Mouse (Mus musculus) granulocyte monocyte progenitor cell, adult 5-6 weeks (primary cell): ENCODE measurements around the gene Frmd4a. TPM values are rescaled to one million over a fixed set of nuclear protein-coding genes. Genes with fewer than 3 reads are reported as not detected.

Experiments
- ATAC-seq: replicated peaks from 2 replicates; pipeline ENCODE4 v1.8.0; 2016; ENCODE audit warnings: mild to moderate bottlenecking, moderate TSS enrichment, inconsistent platforms; ENCODE audit not compliant: poor library complexity, severe bottlenecking
- total RNA-seq, 2 experiments: library from RNA; stranded (forward) in 1 of 2; stranded (reverse) in 1 of 2; fragments of 200-712, 200-1000 nt in 1 of 2; fragments of >200 nt in 1 of 2; fragmentation: Nextera tagmentation in 1 of 2; gene quantifications; 2 replicates each; pipeline ENCODE4 v1.2.3; 2014 to 2017

The Frmd4a gene
- total RNA-seq, 2 experiments from 2014 or later: 15.1 to 30.3 TPM

GRCm38 (mm10) chr2:4413596-4414335 is 396.2 kb downstream of the Frmd4a start:
- no peak for ATAC-seq

GRCm38 (mm10) chr2:4420679-4421312 is 403.3 kb downstream of the Frmd4a start:
- ATAC-seq: no peak

DNA sequence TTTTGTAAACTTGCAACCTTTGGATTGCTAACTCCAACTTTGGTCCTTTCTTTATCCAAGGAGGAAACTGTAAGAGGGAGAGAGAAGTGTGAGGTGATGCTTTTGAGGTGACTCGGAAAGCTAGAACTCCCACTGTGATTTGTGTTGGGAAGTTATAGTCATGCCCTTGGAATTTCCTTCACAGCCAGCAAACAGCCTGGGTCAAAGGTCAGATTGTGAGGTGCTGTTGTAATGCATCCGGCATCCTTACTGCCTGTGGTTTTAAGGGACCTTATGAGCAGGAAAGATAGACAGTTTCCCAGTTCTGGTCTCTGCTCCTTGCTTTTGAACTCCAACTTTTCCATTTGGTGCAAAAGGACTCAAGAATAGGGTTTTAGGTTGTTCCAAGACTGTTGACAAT is 404.2 kb downstream of the Frmd4a start:
- no peak for ATAC-seq

- no peak for ATAC-seq
These were observed 406.4 kb downstream of the Frmd4a start for GRCm38 (mm10) chr2:4423896-4424295.

- no peak for ATAC-seq
These were observed 410.9 kb downstream of the Frmd4a start for GRCm38 (mm10) chr2:4428407-4428855.

DNA sequence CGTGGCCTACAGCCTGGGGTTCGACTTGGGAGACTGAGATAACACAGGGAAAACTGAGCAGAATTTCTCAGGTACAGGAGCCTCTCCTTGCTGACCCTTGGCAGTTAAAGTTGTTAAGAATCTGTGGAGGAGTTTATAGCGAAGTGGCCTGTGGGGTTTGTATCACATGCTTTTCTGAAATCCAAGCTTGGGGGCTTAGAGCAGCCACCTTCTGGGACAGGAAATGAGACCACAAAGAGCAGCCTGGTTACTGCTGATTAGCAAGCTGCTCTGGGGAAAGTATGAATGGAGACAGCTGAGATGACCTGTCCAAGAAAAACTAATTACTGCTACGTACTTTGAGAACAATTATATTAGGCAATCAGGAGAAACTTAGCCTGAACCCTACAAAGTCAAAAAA is 415.6 kb downstream of the Frmd4a start:
- peak; percentile 50 for ATAC-seq

GRCm38 (mm10) chr2:4435051-4435450 is 417.5 kb downstream of the Frmd4a start:
- ATAC-seq: no peak

GRCm38 (mm10) chr2:4436361-4437231 is 419.1 kb downstream of the Frmd4a start:
- ATAC-seq: no peak

DNA sequence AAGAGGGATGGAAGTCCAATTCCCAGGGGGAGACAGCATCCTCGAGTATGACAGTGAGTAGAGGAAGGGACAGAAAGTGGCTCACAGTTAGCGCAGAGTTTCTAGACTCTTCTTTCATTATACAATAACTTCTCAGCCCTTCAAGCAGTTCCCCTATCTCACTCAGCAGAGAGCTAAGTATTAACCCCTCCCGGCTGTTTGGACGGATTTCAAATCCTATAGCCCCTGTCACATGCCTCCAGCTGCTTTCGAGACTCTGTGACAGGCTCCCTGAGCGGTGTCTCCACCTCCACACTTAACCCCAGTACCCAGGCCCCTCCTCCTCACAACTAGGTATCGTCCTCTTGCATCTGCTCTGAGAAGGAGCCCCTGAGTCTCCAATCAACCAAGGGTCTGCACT is 421.2 kb downstream of the Frmd4a start:
- no peak for ATAC-seq

DNA sequence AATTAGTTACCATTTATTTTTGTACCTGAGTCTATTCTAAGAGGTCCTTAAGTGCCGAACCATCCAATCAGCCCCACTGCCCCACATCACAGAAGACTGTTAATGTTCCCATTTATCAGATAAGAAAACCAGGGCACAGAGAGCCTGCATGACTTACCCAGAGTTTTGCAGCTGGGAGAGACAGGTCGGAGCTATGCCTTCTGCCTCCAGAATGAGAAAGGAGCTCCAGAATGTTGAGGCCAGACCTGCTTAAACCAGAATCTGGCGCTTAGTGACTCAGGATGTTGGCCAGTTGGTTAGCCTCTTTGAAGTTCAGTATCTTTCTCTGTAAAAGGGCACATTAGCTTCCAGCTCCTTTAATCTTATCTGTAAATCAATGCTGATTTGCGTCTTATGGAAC is 422.4 kb downstream of the Frmd4a start:
- no peak for ATAC-seq

DNA sequence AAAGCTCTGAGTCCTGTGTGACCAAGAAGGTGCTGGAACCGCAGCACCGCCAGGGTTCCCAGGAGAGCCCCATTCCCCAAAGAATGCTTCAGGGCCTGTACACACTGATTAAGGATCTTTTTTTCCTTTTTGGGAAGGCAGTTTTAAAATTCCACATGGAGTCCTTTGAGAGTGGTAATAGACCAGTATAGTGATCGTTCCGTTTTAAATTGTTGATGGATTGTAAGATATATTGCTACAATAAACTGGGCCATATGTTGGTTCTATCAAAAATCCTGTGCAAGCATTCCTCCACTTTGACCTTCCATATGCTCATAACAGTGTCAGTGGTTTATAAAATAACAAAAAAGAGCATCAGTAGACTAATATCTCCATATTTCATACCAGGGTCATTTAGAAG is 424.3 kb downstream of the Frmd4a start:
- no peak for ATAC-seq

DNA sequence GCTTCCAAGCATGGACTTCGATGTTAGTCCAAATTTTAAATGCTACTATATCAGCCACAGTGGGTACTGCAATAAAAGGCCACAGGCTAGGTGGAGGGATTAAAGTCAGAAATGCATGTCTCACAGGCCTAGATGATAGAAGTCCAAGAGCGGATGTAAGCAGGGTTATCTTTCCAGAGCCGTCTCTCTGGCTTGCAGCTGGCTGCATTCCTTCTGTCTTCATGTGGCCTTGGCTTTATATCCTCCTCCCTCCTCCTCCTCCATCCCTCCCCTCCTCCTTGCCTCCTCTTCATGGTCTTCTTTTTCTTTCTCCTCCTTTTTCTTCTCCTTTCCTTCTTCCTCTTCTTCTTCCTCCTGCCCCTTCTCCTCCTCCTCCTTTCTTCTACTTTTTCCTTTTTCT is 427.2 kb downstream of the Frmd4a start:
- no peak for ATAC-seq

DNA sequence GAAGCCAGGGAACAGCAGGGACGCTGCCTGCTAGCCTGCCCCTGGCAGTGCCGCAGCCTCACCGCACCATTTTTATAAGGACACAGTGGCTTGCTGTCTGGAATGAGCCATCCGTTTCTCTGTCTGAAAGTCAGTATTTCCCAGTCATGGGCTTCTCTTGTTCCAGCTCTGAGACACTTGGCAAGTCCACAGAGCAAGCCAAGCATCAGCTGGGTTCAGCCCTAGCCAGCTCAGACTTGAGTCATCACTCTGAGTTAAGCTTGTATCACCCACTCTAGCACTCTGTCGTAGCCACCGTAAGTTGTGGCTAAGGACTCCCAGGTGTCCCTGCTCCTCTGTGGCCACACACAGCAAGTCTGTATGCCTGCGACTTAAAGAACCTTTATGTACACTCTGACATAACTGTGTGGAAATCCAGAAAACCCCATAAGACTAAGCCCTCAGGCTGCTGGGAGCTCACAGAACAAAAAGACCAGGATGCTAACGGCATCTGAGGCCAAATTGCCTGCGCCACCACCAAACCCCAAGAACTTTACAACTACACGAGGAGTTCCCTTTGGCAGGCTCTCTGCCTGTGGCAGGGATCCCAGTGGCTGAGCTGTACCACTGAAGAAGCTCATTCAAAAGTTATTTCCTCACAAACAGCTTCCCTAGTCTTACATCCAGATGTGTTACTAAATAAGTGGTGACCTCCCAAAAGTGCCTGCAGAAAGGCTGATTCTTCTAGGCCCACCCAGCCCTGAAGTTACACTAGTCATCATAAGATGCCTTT is 428.3 kb downstream of the Frmd4a start:
- ATAC-seq: no peak

DNA sequence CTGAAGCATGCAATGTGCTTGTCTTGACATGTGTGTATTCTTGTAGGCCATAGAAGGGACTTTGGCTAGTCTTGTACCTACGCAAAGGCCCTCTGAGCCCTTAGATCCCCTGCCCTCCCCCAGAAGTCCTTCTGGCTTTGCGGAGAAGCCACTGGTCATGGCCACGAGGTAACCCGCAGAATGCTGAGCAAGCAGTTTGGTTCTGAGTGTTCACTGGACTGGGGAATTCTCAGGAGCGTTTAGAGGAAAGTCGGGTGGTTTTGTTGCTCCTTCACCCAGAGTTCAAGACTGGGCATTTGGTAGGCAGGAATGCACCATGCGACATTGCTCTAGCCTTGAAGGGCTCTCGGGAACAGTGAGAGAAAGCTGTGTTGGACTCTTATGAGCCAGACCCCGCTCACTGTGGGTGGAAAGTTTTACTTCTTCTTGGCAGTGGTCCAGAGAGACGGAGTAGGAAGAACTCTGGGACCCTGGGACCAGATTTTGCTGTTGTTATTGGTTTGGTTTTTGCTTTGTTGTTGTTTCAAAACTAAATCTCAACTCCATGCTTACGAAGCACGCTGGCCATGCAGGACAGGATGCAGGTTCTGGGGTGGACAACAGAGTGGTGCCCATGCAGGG is 432.5 kb downstream of the Frmd4a start:
- no peak for ATAC-seq

DNA sequence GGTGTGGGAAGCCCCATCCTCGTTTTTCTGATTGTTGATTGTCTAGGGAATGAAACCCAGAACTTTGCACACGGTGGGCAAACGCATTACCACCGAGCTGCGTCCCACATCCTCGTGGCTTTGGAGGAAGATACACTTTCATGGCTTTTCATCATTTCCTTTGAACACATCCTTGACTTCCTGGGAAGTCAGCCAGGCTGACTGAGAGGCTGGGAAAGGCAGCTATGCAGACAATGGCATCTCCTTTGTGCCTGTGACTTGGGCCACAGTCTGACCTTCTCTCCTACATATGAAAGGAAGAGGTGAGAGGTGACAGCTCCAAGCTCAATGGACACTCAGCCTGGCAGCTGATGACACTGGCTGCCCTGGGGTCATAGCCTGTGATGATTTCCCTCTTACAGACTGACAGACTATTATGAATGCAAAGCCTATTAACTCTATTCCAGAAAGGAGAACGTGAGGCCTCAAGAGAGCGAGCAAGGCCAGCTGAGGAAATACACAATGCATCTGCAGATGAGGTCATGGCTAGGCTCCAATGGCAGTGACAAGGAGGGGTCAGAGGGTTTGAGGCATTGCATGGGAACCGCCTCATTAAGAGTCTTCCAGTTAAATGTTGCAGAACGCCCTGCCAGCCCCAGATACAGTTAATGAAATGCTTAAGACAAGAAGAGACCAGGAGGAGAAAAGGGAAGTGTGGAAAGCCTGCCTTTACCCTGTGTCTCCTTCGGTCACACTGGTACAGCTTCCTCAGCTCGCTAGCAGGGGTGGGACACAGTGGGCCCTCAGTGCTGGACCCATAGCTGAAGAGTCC is 435.3 kb downstream of the Frmd4a start:
- ATAC-seq: peak; percentile 92

GRCm38 (mm10) chr2:4455097-4456025 is 437.8 kb downstream of the Frmd4a start:
- ATAC-seq: no peak

GRCm38 (mm10) chr2:4460897-4461296 is 443.4 kb downstream of the Frmd4a start:
- ATAC-seq: no peak

- ATAC-seq: no peak
These were observed 444.0 kb downstream of the Frmd4a start for GRCm38 (mm10) chr2:4461514-4461913.
